Mouse (Mus musculus): Measurements from ENCODE around the gene Gm10974. TPM values are rescaled to one million over a fixed set of nuclear protein-coding genes. Genes with fewer than 3 reads are reported as not detected.

The Gm10974 gene
- polyA plus RNA-seq, 1 experiment = not detected

DNA sequence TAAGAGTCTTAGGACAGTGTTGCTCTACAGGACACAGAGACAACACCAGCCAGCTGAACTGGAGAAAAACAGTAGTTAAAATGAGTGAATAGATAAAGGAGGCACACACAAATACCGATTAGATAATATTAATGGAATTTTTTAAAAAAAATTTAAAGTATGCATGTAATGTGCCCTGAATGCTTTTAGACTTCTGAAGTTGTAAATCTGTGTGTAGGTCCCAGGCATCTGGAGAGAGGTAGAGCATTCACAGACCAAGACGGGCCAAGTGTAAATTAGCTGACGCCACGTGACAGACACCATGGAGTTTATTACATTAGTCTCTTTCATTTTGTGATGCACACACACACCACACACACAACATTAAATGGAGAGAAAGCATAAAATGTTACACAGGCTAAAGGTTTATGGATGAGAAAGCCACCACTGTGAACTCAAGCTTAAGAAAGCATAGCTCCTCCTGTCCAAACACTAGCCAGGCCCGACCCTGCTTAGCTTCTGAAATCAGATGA, 4.3 kb downstream of the Gm10974 start:
- H3K36me3 ChIP-seq (ENCODE audit: control insufficient read depth, insufficient read depth, low read length) = no peaks in the 10 kb centered on the region; the same call in 1 of the 2 replicates
- 82% methylated on average over 5 of the region's 5 CpGs for WGBS
- H3K4me3 ChIP-seq (ENCODE audit: extremely low read depth, insufficient read depth, insufficient read length) = no peak overlapping the region
- H3K4me1 ChIP-seq (ENCODE audit: control insufficient read depth, insufficient read depth, insufficient read length) = peaks cover 3% of the 10 kb centered on the region; the same call in 1 of the 2 replicates
- H3K27ac ChIP-seq (ENCODE audit: insufficient read depth, low read length) = no peak overlapping the region; the same call in 1 of the 2 replicates
- no peak for DNase-seq (ENCODE audit: low read depth in 1 of 2, low spot score in 2 of 2)
- TF ChIP-seq POLR2A (IDR thresholded peaks at IDR 0.05; ENCODE audit: low read depth, low read length) = no peak
- TF ChIP-seq CTCF (IDR thresholded peaks at IDR 0.05; ENCODE audit: extremely low read depth, insufficient read depth, insufficient read length, insufficient replicate concordance) = no peak
- H3K27me3 ChIP-seq (ENCODE audit: control insufficient read depth, insufficient read depth, low read length) = no peaks in the 10 kb centered on the region

GRCm38 (mm10) chr7:66370970-66371369, 5.3 kb downstream of the Gm10974 start:
- no peak overlapping the region for H3K27ac ChIP-seq (ENCODE audit: insufficient read depth, low read length)
- no peaks in the 10 kb centered on the region; the same call in 1 of the 2 replicates for H3K36me3 ChIP-seq (ENCODE audit: control insufficient read depth, insufficient read depth, low read length)
- 91% methylated on average over 6 of the region's 6 CpGs for WGBS
- H3K27me3 ChIP-seq (ENCODE audit: control insufficient read depth, insufficient read depth, low read length) = no peaks in the 10 kb centered on the region
- peaks cover 3% of the 10 kb centered on the region; the same call in 1 of the 2 replicates for H3K4me1 ChIP-seq (ENCODE audit: control insufficient read depth, insufficient read depth, insufficient read length)
- DNase-seq (ENCODE audit: low read depth in 1 of 2, low spot score in 2 of 2) = no peak
- H3K4me3 ChIP-seq (ENCODE audit: extremely low read depth, insufficient read depth, insufficient read length) = no peak overlapping the region
- TF ChIP-seq POLR2A (IDR thresholded peaks at IDR 0.05; ENCODE audit: low read depth, low read length) = no peak
- no peak for TF ChIP-seq CTCF (IDR thresholded peaks at IDR 0.05; ENCODE audit: extremely low read depth, insufficient read depth, insufficient read length, insufficient replicate concordance)

GRCm38 (mm10) chr7:66373391-66373790, 7.7 kb downstream of the Gm10974 start:
- no peak for TF ChIP-seq CTCF (IDR thresholded peaks at IDR 0.05; ENCODE audit: extremely low read depth, insufficient read depth, insufficient read length, insufficient replicate concordance)
- TF ChIP-seq POLR2A (IDR thresholded peaks at IDR 0.05; ENCODE audit: low read depth, low read length) = no peak
- WGBS = 91% methylated on average over 3 of the region's 3 CpGs
- H3K4me1 ChIP-seq (ENCODE audit: control insufficient read depth, insufficient read depth, insufficient read length) = peaks cover 3% of the 10 kb centered on the region; the same call in 1 of the 2 replicates
- no peak overlapping the region for H3K4me3 ChIP-seq (ENCODE audit: extremely low read depth, insufficient read depth, insufficient read length)
- H3K27ac ChIP-seq (ENCODE audit: insufficient read depth, low read length) = no peak overlapping the region
- no peaks in the 10 kb centered on the region for H3K36me3 ChIP-seq (ENCODE audit: control insufficient read depth, insufficient read depth, low read length)
- no peak for DNase-seq (ENCODE audit: low read depth in 1 of 2, low spot score in 2 of 2)
- H3K27me3 ChIP-seq (ENCODE audit: control insufficient read depth, insufficient read depth, low read length) = no peaks in the 10 kb centered on the region

DNA sequence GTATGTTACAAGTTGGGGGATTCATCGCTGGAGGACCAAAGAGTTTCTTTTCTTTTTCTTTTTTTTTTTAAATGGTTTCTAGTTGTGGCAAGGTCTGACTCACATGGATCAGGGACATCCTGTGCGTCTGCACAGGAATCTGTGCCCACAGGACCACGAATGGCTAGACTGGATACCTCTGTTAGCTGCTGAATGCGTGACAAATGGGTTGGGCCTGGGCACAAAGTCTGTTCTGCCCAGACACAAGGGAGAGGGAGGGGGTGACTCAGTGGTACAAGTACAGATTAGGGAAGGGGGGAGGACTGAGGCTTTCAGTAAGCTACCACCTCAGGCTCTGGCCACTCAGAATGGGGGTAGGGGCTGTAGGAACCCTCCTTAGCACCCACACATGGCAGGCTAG, 10.0 kb downstream of the Gm10974 start:
- no peaks in the 10 kb centered on the region for H3K27me3 ChIP-seq (ENCODE audit: control insufficient read depth, insufficient read depth, low read length)
- DNase-seq (ENCODE audit: low read depth in 1 of 2, low spot score in 2 of 2) = no peak
- no peak overlapping the region for H3K4me3 ChIP-seq (ENCODE audit: extremely low read depth, insufficient read depth, insufficient read length)
- H3K36me3 ChIP-seq (ENCODE audit: control insufficient read depth, insufficient read depth, low read length) = peaks cover 5% of the 10 kb centered on the region; the same call in 1 of the 2 replicates
- TF ChIP-seq CTCF (IDR thresholded peaks at IDR 0.05; ENCODE audit: extremely low read depth, insufficient read depth, insufficient read length, insufficient replicate concordance) (no peak), POLR2A (IDR thresholded peaks at IDR 0.05; ENCODE audit: low read depth, low read length) (no peak)
- 72% methylated on average over 4 of the region's 4 CpGs for WGBS
- no peak overlapping the region for H3K27ac ChIP-seq (ENCODE audit: insufficient read depth, low read length)
- H3K4me1 ChIP-seq (ENCODE audit: control insufficient read depth, insufficient read depth, insufficient read length) = no peaks in the 10 kb centered on the region

- Histone ChIP-seq H3K27me3 (ENCODE audit: control insufficient read depth, insufficient read depth, low read length) (no peaks in the 10 kb centered on the region), H3K4me3 (ENCODE audit: extremely low read depth, insufficient read depth, insufficient read length) (no peak overlapping the region), H3K27ac (ENCODE audit: insufficient read depth, low read length) (no peak overlapping the region), H3K4me1 (ENCODE audit: control insufficient read depth, insufficient read depth, insufficient read length) (no peaks in the 10 kb centered on the region), H3K36me3 (ENCODE audit: control insufficient read depth, insufficient read depth, low read length) (peaks cover 7% of the 10 kb centered on the region; the same call in 1 of the 2 replicates)
- no peak for DNase-seq (ENCODE audit: low read depth in 1 of 2, low spot score in 2 of 2)
- TF ChIP-seq CTCF (IDR thresholded peaks at IDR 0.05; ENCODE audit: extremely low read depth, insufficient read depth, insufficient read length, insufficient replicate concordance) = no peak
- no peak for TF ChIP-seq POLR2A (IDR thresholded peaks at IDR 0.05; ENCODE audit: low read depth, low read length)
- 78% methylated on average over 10 of the region's 10 CpGs for WGBS
Measured at GRCm38 (mm10) chr7:66376560-66376959, 10.9 kb downstream of the Gm10974 start.

GRCm38 (mm10) chr7:66384213-66384612, 18.5 kb downstream of the Gm10974 start:
- Histone ChIP-seq H3K27me3 (ENCODE audit: control insufficient read depth, insufficient read depth, low read length) (no peaks in the 10 kb centered on the region; the same call in 1 of the 2 replicates), H3K4me3 (ENCODE audit: extremely low read depth, insufficient read depth, insufficient read length) (no peak overlapping the region; the same call in 1 of the 2 replicates), H3K4me1 (ENCODE audit: control insufficient read depth, insufficient read depth, insufficient read length) (peaks cover 13% of the 10 kb centered on the region), H3K36me3 (ENCODE audit: control insufficient read depth, insufficient read depth, low read length) (peaks cover 7% of the 10 kb centered on the region; the same call in 1 of the 2 replicates), H3K27ac (ENCODE audit: insufficient read depth, low read length) (peak overlapping the region; percentile 52)
- peak; percentile 29 to 53 for DNase-seq (ENCODE audit: low read depth in 1 of 2, low spot score in 2 of 2)
- TF ChIP-seq CTCF (IDR thresholded peaks at IDR 0.05; ENCODE audit: extremely low read depth, insufficient read depth, insufficient read length, insufficient replicate concordance) (no peak), POLR2A (IDR thresholded peaks at IDR 0.05; ENCODE audit: low read depth, low read length) (no peak)
- 3% methylated on average over 5 of the region's 5 CpGs for WGBS

- TF ChIP-seq CTCF (IDR thresholded peaks at IDR 0.05; ENCODE audit: extremely low read depth, insufficient read depth, insufficient read length, insufficient replicate concordance) (no peak), POLR2A (IDR thresholded peaks at IDR 0.05; ENCODE audit: low read depth, low read length) (no peak)
- H3K4me3 ChIP-seq (ENCODE audit: extremely low read depth, insufficient read depth, insufficient read length) = no peak overlapping the region
- H3K36me3 ChIP-seq (ENCODE audit: control insufficient read depth, insufficient read depth, low read length) = peaks cover 4% of the 10 kb centered on the region; the same call in 1 of the 2 replicates
- H3K4me1 ChIP-seq (ENCODE audit: control insufficient read depth, insufficient read depth, insufficient read length) = peaks cover 13% of the 10 kb centered on the region
- H3K27me3 ChIP-seq (ENCODE audit: control insufficient read depth, insufficient read depth, low read length) = no peaks in the 10 kb centered on the region; the same call in 1 of the 2 replicates
- H3K27ac ChIP-seq (ENCODE audit: insufficient read depth, low read length) = peak overlapping the region; percentile 52
- WGBS = 64% methylated on average over 8 of the region's 8 CpGs
- no peak for DNase-seq (ENCODE audit: low read depth in 1 of 2, low spot score in 2 of 2)
Measured at GRCm38 (mm10) chr7:66384891-66385290, 19.2 kb downstream of the Gm10974 start.

All from spleen, adult 2 months (tissue).